Mouse (Mus musculus) left cerebral cortex, adult 6 months (tissue): ENCODE results near the gene Gm5799. TPM values are rescaled to one million over a fixed set of nuclear protein-coding genes. Genes with fewer than 3 reads are reported as not detected.

ENCODE experiments used
- long read RNA-seq, 2 experiments: library from polyadenylated mRNA; unstranded; transcript quantifications; one replicate each; pipeline ENCODE4 v2.0.0; 2019 to 2020
- polyA plus RNA-seq: library from polyadenylated mRNA; unstranded; fragments of <200 nt; fragmentation: Nextera tagmentation; gene quantifications from 2 replicates; pipeline ENCODE4 v1.2.3, GENCODE M21; 2021

Gene Gm5799
- not detected in 2 replicates for polyA plus RNA-seq
- long read RNA-seq, experiment 1: 0 reads
- long read RNA-seq, experiment 2: 0 reads

GRCm38 (mm10) chr14:43543276-43543675 is at the start of gene Gm5799:
TSS of gene Gm5799 (plus strand) at chr14:43543576.

GRCm38 (mm10) chr14:43579046-43579445 is 35.7 kb downstream of the Gm5799 start, which contains the start of gene Gm17654:
TSS of gene Gm17654 (minus strand) at chr14:43579146.

Other genes starting within 250 kb of the Gm5799 start
- not detected in 2 replicates for gene Gm8127, start 249.7 kb upstream of the Gm5799 start, polyA plus RNA-seq
- not detected in 2 replicates for gene 1700001F09Rik, start 195.8 kb upstream of the Gm5799 start, polyA plus RNA-seq
- gene Gm8138, start 127.2 kb upstream of the Gm5799 start, polyA plus RNA-seq: not detected in 2 replicates
- not detected in 2 replicates for gene Gm17654, start 35.6 kb downstream of the Gm5799 start, polyA plus RNA-seq
- not detected in 2 replicates for gene Gm10375, start 64.4 kb downstream of the Gm5799 start, polyA plus RNA-seq
- not detected in 2 replicates for gene Gm8165, start 133.6 kb downstream of the Gm5799 start, polyA plus RNA-seq
- 0.38 and 0.42 TPM in 2 replicates for gene Gm7324, start 154.3 kb downstream of the Gm5799 start, polyA plus RNA-seq
- gene Gm16506, start 183.9 kb downstream of the Gm5799 start, polyA plus RNA-seq: not detected in 2 replicates
- not detected in 2 replicates for gene Gm6526, start 204.3 kb downstream of the Gm5799 start, polyA plus RNA-seq
- not detected in 2 replicates for gene Gm8180, start 241.2 kb downstream of the Gm5799 start, polyA plus RNA-seq